ENCODE assay signal across 8 mouse cellular contexts in genomic region chr3:127553720-127554043, GRCm38 (mm10). TPM values are rescaled to one million over a fixed set of nuclear protein-coding genes. Genes with fewer than 3 reads are reported as not detected.
DNase-seq lines count a peak whose midpoint lies in the region; ATAC-seq and TF ChIP-seq lines count a peak whose summit lies in the region.

No protein-coding gene starts in this region.

- peak overlapping the region; percentile 80 for H3K9ac ChIP-seq in heart, embryonic 14.5 days (ENCODE audit: low read length)
- peak overlapping the region; percentile 58 for H3K9ac ChIP-seq in hindbrain, embryonic 13.5 days
- H3K9ac ChIP-seq in midbrain, embryonic 11.5 days (ENCODE audit: low read length), result peak overlapping the region; percentile 52

- H3K27ac ChIP-seq in heart, embryonic 14.5 days (replicated peaks in 1 of 2; ENCODE audit: control insufficient read depth in 1 of 2, insufficient read depth in 1 of 2, low read depth in 2 of 2, low read length in 2 of 2), result peak overlapping the region; percentile 43 to 44; a peak in 3 of 4 replicates
- H3K27ac ChIP-seq in hindbrain, embryonic 13.5 days, result no peak overlapping the region
- H3K27ac ChIP-seq in midbrain, embryonic 11.5 days (ENCODE audit: low read depth, low read length), result no peak overlapping the region

- DNase-seq in heart, adult 8-10 months (ENCODE audit: low spot score), result no peak
- DNase-seq in G1E (ENCODE audit: low spot score), result no peak
- peak; percentile 89 for DNase-seq in midbrain, embryonic 11.5 days (ENCODE audit: low spot score, missing footprints)
- DNase-seq in ovary, postnatal 14 days (ENCODE audit: low spot score), result no peak
- no peak for DNase-seq in gastrocnemius, postnatal 36 days
- DNase-seq in adrenal gland, adult 2 months, result no peak

- no peaks in the 10 kb centered on the region for H3K9me3 ChIP-seq in heart, embryonic 14.5 days (ENCODE audit: control insufficient read depth, low read length)
- H3K9me3 ChIP-seq in G1E (replicated peaks), result no peaks in the 10 kb centered on the region
- no peaks in the 10 kb centered on the region for H3K9me3 ChIP-seq in hindbrain, embryonic 13.5 days
- H3K9me3 ChIP-seq in midbrain, embryonic 11.5 days (ENCODE audit: control insufficient read depth, low read length), result no peaks in the 10 kb centered on the region

- H3K36me3 ChIP-seq in heart, embryonic 14.5 days (ENCODE audit: control insufficient read depth, insufficient read depth, low read length), result peaks cover 26% of the 10 kb centered on the region
- H3K36me3 ChIP-seq in G1E (replicated peaks), result peaks cover 27% of the 10 kb centered on the region
- peaks cover 2% of the 10 kb centered on the region; the same call in 1 of the 2 replicates for H3K36me3 ChIP-seq in hindbrain, embryonic 13.5 days
- H3K36me3 ChIP-seq in midbrain, embryonic 11.5 days (ENCODE audit: control insufficient read depth, insufficient read depth, low read length), result no peaks in the 10 kb centered on the region; the same call in 1 of the 2 replicates

- H3K4me3 ChIP-seq in heart, embryonic 14.5 days (ENCODE audit: control insufficient read depth in 1 of 2, insufficient read depth in 1 of 2, low read depth in 1 of 2, low read length in 2 of 2), result peak overlapping the region; percentile 66 to 76
- H3K4me3 ChIP-seq in G1E (ENCODE audit: low read depth, low read length), result peak overlapping the region; percentile 78
- H3K4me3 ChIP-seq in hindbrain, embryonic 13.5 days, result peak overlapping the region; percentile 72
- H3K4me3 ChIP-seq in midbrain, embryonic 11.5 days (ENCODE audit: low read depth, low read length), result peak overlapping the region; percentile 50

- H3K4me1 ChIP-seq in heart, embryonic 14.5 days (ENCODE audit: control insufficient read depth in 2 of 2, insufficient read depth in 2 of 2, low read length in 2 of 2), result peaks cover 0 to 9% of the 10 kb centered on the region in 2 experiments; a peak in 2 of 4 replicates
- peaks cover 31% of the 10 kb centered on the region for H3K4me1 ChIP-seq in G1E (ENCODE audit: insufficient read depth, low read depth, low read length)
- H3K4me1 ChIP-seq in hindbrain, embryonic 13.5 days (replicated peaks), result peaks cover 11% of the 10 kb centered on the region
- H3K4me1 ChIP-seq in midbrain, embryonic 11.5 days (ENCODE audit: control insufficient read depth, insufficient read depth, low read length), result peaks cover 9% of the 10 kb centered on the region; the same call in 1 of the 2 replicates

- peak overlapping the region; percentile 73 for H3K4me2 ChIP-seq in heart, embryonic 14.5 days (ENCODE audit: low read length)
- peak overlapping the region; percentile 74 for H3K4me2 ChIP-seq in hindbrain, embryonic 13.5 days
- peak overlapping the region; percentile 64 for H3K4me2 ChIP-seq in midbrain, embryonic 11.5 days

- 0% methylated on average over 4 of the region's 4 CpGs for WGBS in heart, embryonic 14.5 days
- 2% methylated on average over 4 of the region's 4 CpGs for WGBS in hindbrain, embryonic 13.5 days
- WGBS in midbrain, embryonic 11.5 days, result 5% methylated on average over 4 of the region's 4 CpGs

- intact Hi-C loops in gastrocnemius, postnatal 36 days (cut with DNase I), result loop anchor here (2.0 kb wide), 1 partner anchor 101 kb away; no protein-coding TSS in a partner anchor

- no peak for ATAC-seq in heart, embryonic 14.5 days (ENCODE audit: insufficient number of reproducible peaks, insufficient read depth, low FRiP score, low read depth)
- ATAC-seq in G1E (ENCODE audit: extremely low read depth, insufficient number of reproducible peaks, low FRiP score, poor library complexity, severe bottlenecking), result no peak
- no peak for ATAC-seq in hindbrain, embryonic 13.5 days (ENCODE audit: low FRiP score)
- no peak for ATAC-seq in midbrain, embryonic 11.5 days (ENCODE audit: low FRiP score)

- TF ChIP-seq CTCF in G1E (IDR thresholded peaks at IDR 0.05; ENCODE audit: low read depth, low read length), result no peak

- H3K27me3 ChIP-seq in heart, embryonic 14.5 days (ENCODE audit: control insufficient read depth, insufficient read depth, low read length), result no peaks in the 10 kb centered on the region
- no peaks in the 10 kb centered on the region for H3K27me3 ChIP-seq in G1E (ENCODE audit: insufficient read depth, low read length)
- no peaks in the 10 kb centered on the region for H3K27me3 ChIP-seq in hindbrain, embryonic 13.5 days
- H3K27me3 ChIP-seq in midbrain, embryonic 11.5 days (ENCODE audit: control insufficient read depth, insufficient read depth, low read length), result no peaks in the 10 kb centered on the region

RNA-seq across cellular contexts. Expression of gene Zgrf1, which starts 0.4 kb away (rescaled TPM):
- 8.8 and 9.5 TPM in 2 replicates for polyA plus RNA-seq in heart, embryonic 14.5 days (2014; fragmentation: Nextera tagmentation; extraction: Ambion mirVana)
- under 1 TPM; 0.63 to 0.97 (median 0.76) TPM for total RNA-seq in heart, adult 8-10 months (2022)
- total RNA-seq in G1E (2014; fragmentation: Nextera tagmentation) (84.1 and 106 TPM in 2 replicates), G1E (2017) (33.4 and 36.5 TPM in 2 replicates)
- 1.6 and 2.4 TPM in 2 replicates for polyA plus RNA-seq in G1E (2012)
- 3.3 and 4.9 TPM in 2 replicates for polyA plus RNA-seq in hindbrain, embryonic 13.5 days (2015; fragmentation: Nextera tagmentation; extraction: Ambion mirVana)
- 10.5 and 11.3 TPM in 2 replicates for polyA plus RNA-seq in midbrain, embryonic 11.5 days (2014; fragmentation: Nextera tagmentation; extraction: Ambion mirVana)
- total RNA-seq in gastrocnemius, postnatal 36 days (2021), result under 1 TPM; 0.59 to 0.64 TPM
- 1 to 10 TPM in 1 of 2 experiments, under 1 TPM in 1; 0.98 to 1.1 TPM for total RNA-seq in adrenal gland, adult 2 months (2021)
- polyA plus RNA-seq in adrenal gland, adult 2 months (2012; rRNA removed), result 0.10 and 0.18 TPM in 2 replicates

RNA-seq across cellular contexts. Expression of gene Larp7, which starts 0.5 kb away (rescaled TPM):
- polyA plus RNA-seq in heart, embryonic 14.5 days (2014; fragmentation: Nextera tagmentation; extraction: Ambion mirVana), result 58.0 and 58.2 TPM in 2 replicates
- total RNA-seq in heart, adult 8-10 months (2022), result 10 to 100 TPM; 19.6 to 24.9 (median 22.9) TPM
- total RNA-seq in G1E (2014; fragmentation: Nextera tagmentation), result 76.6 and 86.7 TPM in 2 replicates
- total RNA-seq in G1E (2017), result 88.3 and 111 TPM in 2 replicates
- polyA plus RNA-seq in G1E (2012), result 44.9 and 48.0 TPM in 2 replicates
- polyA plus RNA-seq in hindbrain, embryonic 13.5 days (2015; fragmentation: Nextera tagmentation; extraction: Ambion mirVana), result 36.1 and 37.2 TPM in 2 replicates
- polyA plus RNA-seq in midbrain, embryonic 11.5 days (2014; fragmentation: Nextera tagmentation; extraction: Ambion mirVana), result 85.2 and 91.5 TPM in 2 replicates
- total RNA-seq in gastrocnemius, postnatal 36 days (2021), result 1 to 10 TPM; 7.0 to 8.0 TPM
- 10 to 100 TPM; 20.5 to 23.5 TPM for total RNA-seq in adrenal gland, adult 2 months (2021)
- not detected in 2 replicates for polyA plus RNA-seq in adrenal gland, adult 2 months (2012; rRNA removed)

RNA-seq across cellular contexts. Expression of gene Ank2, which starts 54.5 kb away (rescaled TPM):
- 49.4 and 49.5 TPM in 2 replicates for polyA plus RNA-seq in heart, embryonic 14.5 days (2014; fragmentation: Nextera tagmentation; extraction: Ambion mirVana)
- total RNA-seq in heart, adult 8-10 months (2022), result 100 to 1,000 TPM; 297 to 377 (median 334) TPM
- total RNA-seq in G1E (2014; fragmentation: Nextera tagmentation) (95.5 and 139 TPM in 2 replicates), G1E (2017) (52.9 and 57.8 TPM in 2 replicates)
- polyA plus RNA-seq in G1E (2012), result 18.9 and 25.2 TPM in 2 replicates
- polyA plus RNA-seq in hindbrain, embryonic 13.5 days (2015; fragmentation: Nextera tagmentation; extraction: Ambion mirVana), result 165 and 177 TPM in 2 replicates
- polyA plus RNA-seq in midbrain, embryonic 11.5 days (2014; fragmentation: Nextera tagmentation; extraction: Ambion mirVana), result 66.6 and 74.5 TPM in 2 replicates
- 100 to 1,000 TPM; 108 to 109 TPM for total RNA-seq in gastrocnemius, postnatal 36 days (2021)
- 10 to 100 TPM; 36.3 to 44.8 TPM for total RNA-seq in adrenal gland, adult 2 months (2021)
- polyA plus RNA-seq in adrenal gland, adult 2 months (2012; rRNA removed), result 19.6 and 30.1 TPM in 2 replicates

Comparison
In these comparisons a context has a peak if more than half of its experiments do, and no peak if none do; other contexts are left out.
1. H3K27ac ChIP-seq: peak in heart, embryonic 14.5 days (2 of 2); none in hindbrain, embryonic 13.5 days (single experiment) and midbrain, embryonic 11.5 days (single experiment).
2. RNA of gene Larp7, which starts 0.5 kb away (polyA plus RNA-seq): 85.2 to 91.5 TPM in midbrain, embryonic 11.5 days, 58.0 to 58.2 TPM in heart, embryonic 14.5 days, 44.9 to 48.0 TPM in G1E and 36.1 to 37.2 TPM in hindbrain, embryonic 13.5 days; not detected in adrenal gland, adult 2 months; every median in the first group is over 10 times any median in the second.
3. Peak in every context shown above with its lines, with median percentiles within 50 percentile points of each other: H3K4me2 ChIP-seq, H3K4me3 ChIP-seq and H3K9ac ChIP-seq.